Mouse (Mus musculus): ENCODE data around the gene Mrps15.

Gene Mrps15

DNA sequence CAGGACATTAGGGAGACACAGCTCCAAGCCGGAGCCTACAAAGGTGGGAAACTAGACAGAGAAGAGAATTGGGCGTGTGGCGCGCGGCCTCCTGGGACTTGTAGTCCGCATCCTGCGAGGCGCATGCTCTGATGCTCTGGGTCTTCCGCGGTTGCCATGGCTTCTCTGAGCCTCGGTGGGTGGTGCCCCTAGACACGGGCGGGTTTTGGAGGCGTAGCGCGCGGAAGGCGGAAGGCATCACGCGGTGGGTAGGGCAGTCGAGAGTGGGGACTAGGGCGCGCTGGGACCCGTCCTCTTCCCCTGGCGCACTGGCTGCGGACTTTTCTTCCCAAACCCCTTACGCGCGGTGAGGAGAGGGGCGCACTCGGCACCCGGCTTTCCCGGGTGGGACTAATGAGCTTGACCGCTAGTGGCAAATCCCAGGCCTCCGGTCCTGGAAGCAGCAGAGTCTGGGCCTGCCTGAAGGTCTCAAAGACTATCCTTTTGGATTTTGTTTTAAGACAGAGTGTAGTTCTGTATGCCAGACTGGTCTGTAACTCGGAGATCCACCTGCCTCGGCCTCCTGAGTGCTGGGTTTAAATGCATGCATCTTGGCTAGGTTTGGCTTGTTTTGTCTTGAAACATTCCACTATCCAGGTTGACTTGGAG, 49.9 kb downstream of the Mrps15 start, which contains the start of gene Lsm10:
Gene Lsm10 (plus strand): TSS at position 160 of the 648 bp plus-strand sequence.
- no peak for TF ChIP-seq GATA4 (IDR thresholded peaks at IDR 0.05; ENCODE audit: insufficient replicate concordance, low read length)

DNA sequence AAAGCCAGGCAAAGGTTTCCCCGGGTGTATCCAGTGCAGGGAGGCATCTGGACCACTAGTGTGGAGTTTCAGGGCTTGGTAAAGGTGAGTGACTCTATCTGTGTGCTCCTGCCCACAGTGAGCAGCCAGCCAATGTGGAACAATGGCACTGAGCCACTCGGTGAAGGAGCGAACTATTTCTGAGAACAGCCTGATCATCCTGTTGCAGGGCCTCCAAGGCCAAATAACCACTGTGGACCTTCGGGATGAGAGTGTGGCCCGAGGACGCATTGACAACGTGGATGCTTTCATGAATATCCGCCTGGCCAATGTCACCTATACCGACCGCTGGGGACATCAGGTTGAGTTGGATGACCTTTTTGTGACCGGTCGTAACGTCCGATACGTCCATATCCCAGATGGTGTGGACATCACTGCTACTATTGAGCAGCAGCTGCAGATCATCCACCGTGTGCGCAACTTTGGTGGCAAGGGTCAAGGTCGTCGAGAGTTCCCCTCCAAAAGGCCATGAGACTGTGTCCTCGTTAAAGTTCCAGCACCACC, 51.1 kb downstream of the Mrps15 start:
- TF ChIP-seq GATA4 (IDR thresholded peaks at IDR 0.05; ENCODE audit: insufficient replicate concordance, low read length) = no peak

DNA sequence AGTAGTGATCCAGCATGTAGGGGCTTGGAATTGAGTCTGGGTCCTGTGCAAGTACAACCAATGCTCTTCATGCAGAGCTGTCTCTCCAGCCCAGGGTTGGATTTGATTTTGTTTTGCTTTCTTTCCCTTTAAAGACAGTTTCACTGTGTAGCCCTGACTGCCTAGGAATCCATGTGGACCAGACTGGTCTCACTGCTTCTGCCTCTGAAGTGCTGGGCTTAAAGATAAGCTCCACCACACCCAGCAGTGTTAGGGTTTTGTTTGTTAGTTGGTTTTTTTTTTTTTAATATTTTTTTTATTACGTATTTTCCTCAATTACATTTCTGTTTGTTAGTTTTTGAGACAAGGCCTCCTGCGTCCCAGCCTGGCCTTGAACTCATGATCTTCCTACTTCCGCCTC, 52.6 kb downstream of the Mrps15 start:
- TF ChIP-seq GATA4 (IDR thresholded peaks at IDR 0.05; ENCODE audit: insufficient replicate concordance, low read length) = no peak

DNA sequence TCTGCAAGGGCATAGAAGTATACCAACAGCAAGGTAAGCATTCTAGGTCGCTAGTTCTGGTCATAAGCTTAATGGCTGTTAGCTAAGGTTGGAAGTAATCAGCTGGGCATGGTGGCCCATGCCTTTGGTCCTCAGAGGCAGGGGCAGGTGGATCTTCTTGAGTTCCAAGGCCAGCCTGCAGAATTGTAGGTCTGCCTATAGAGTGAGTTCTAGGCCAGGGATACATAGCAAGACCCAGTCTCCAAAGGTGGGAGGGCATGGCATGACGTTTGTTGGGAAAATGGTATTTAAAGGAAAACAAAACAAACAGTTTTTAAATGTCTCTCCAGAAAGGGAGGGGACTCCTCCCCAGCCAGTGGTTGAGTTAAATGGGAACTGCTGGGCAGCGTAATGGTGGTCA, 54.0 kb downstream of the Mrps15 start:
- no peak for TF ChIP-seq GATA4 (IDR thresholded peaks at IDR 0.05; ENCODE audit: insufficient replicate concordance, low read length)

DNA sequence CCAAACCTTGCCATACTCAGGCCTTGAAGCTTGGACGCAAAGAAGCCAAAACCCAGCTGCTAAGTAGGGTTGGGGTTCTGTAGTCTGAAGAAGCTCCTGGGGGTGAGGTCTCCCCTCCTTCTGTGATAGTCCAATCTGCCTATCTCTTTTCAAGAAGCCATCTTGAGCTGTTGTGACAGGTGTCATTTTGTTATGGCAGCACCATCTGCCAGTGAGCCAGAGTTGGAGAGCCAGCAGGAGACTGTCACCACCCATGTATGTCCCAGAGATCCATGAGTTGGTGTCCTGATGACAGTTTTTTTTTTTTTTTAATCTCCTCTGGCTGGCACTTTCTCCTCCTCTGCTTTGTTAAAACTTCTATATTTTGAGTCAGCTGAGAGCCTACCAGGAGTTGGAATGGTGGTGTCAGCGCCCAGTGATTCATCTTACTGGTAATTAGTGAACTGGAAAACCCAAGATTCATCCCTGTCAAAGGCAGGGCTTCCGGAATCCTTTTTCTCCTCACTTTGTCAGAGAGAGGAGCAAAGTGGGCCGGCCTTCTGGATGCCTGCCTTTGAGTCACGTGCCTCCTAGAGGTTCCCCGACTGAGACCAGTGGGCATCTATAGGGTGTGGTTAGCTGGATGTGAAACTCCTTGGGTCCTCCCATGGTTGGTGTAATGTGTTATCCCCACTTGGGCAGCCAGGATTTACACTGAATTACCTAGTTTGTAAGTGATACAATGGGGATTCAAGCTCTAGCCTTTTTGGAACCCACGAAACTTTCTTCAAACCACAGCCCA, 55.5 kb downstream of the Mrps15 start:
- TF ChIP-seq GATA4 (IDR thresholded peaks at IDR 0.05; ENCODE audit: insufficient replicate concordance, low read length) = no peak

DNA sequence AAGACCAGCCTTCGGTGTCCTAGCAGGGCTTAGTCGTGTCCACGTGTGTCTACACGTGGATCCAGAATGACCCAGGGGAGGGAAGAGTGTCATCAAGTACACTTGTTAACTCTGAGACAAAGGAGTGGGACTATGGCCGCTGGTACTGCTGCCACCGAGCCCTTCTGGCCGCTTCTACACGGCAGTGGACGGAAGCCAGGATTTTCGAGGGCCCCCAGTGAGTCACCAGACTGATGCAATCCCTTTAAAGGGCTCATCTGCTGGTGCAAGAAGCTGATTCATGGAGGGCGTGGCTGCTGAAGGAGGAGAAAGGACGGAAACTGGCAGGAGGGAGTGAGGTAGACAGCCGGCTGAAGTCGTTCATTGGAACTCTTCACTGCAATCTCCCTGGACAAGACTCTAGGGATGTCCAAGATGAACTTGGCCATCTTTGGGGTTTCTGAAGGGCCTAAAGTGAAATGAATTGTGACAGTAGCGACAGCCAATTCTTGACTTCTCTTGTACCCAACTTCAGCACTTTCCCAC, 56.4 kb downstream of the Mrps15 start:
- TF ChIP-seq GATA4 (IDR thresholded peaks at IDR 0.05; ENCODE audit: insufficient replicate concordance, low read length) = no peak

DNA sequence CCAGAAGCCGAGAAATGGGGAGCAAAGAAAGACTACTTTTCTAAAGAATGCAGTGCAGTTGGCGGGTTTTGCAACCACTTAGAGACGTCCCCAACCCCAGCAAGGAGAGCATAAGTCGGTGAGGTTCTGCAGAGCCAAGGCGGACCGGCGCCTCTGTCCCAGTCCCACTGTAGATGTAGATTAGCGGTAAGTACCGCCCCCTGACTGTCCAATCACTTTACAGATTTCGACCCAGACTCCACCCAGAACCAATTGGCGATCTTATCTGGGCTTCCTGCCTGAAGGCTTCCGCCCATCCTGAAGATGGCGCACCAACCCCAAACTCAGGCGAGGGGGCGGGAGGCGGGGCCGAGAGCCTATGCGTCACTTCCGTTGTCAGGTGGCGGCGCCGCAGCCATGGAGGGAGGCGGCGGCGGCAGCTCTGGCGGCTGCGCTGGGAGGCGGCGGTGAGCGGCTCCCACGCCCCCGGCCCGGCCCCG, 56.9 kb downstream of the Mrps15 start, which contains the start of gene Stk40:
Gene Stk40 (plus strand): TSS at position 368 of the 479 bp plus-strand sequence.
- TF ChIP-seq GATA4 (IDR thresholded peaks at IDR 0.05; ENCODE audit: insufficient replicate concordance, low read length) = peak; percentile 98; the same call in 1 of the 2 replicates

DNA sequence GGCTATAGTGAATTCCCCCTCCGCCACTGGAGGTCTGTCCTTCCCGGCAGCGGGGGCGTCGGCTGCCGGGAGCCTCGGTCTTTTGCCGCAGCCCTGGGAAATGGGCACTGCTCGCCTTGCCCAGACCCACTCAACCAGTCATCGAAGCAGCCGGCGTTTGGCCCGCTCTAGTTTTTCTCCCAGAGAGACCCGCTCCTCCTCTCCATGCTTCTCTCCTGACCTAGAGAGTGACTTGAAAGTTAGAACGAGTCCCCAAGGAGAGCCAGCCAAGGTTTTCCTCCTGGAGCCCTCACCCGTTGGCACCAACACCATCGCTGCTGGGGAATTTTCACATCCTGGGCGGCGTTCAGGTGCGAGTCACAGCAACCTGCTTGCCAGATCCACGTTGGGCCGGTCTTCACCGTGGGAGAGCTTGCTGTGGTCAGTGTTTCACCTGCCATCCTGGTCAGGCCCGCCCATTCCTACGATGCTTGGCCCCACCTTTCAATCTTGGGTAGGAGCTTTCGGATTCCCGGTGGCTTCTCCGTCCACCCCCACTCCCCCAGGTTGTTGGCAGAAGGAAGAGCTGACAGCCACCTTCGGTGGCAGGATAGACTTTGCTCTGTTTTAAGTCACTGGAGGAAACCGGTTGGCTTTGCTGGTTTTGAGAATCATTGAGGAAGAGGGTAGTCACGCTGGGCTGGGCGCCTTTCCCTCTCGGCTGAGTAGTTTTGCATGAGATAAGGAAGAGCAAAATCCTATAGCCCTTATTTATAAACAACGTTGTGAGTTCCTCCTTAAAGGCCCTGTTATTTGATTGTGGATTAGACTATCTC, 57.7 kb downstream of the Mrps15 start:
- TF ChIP-seq GATA4 (IDR thresholded peaks at IDR 0.05; ENCODE audit: insufficient replicate concordance, low read length) = no peak

All from liver, adult (tissue).